Mouse (Mus musculus): ENCODE data around the gene Zfp385b.

The Zfp385b gene

DNA sequence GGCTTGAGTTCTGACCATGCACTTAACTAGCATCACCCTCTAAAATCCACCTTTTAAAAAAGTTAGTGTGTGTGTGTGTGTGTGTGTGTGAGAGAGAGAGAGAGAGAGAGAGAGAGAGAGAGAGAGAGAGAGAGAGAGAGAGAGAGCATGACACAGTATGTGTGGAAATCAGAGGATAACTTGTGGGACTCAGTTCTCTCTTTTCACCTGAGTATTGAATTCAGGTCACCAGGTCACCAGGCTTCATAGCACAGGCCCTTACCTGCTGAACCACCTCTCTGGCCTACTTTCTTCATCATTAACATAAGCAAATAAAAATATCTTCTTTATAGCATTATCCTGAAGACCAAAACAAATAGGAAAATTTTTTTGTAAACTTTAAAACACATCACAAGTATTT is at the start of gene Zfp385b:
Gene Zfp385b (minus strand): TSS at position 101 of the 400 bp plus-strand sequence.
- no peak for DNase-seq (ENCODE audit: low spot score)

GRCm38 (mm10) chr2:77863934-77864333 is 44.5 kb upstream of the Zfp385b start:
- peak; percentile 22 for DNase-seq (ENCODE audit: low spot score)

DNA sequence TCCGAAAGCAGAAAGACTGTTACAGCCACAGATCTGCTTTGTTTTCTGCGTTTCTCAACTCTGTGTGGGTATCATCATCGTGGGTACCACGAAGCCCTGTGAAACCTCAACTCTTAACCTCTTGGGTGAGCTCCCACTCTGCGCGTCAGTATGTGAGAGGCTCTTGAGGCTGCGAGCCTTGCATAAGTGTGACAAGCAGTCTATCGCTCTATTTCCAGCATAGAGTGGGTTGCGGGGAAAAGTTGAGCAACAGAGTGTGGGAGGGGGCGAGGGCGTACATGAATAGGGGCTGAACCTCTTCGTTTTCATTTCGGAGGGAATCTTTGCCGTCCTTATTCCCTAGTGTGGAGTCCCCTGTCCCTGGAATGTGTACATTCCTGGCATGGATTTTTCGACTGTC is 44.1 kb upstream of the Zfp385b start:
- DNase-seq (ENCODE audit: low spot score), result no peak

GRCm38 (mm10) chr2:77841464-77841863 is 22.0 kb upstream of the Zfp385b start:
- no peak for DNase-seq (ENCODE audit: low spot score)

DNA sequence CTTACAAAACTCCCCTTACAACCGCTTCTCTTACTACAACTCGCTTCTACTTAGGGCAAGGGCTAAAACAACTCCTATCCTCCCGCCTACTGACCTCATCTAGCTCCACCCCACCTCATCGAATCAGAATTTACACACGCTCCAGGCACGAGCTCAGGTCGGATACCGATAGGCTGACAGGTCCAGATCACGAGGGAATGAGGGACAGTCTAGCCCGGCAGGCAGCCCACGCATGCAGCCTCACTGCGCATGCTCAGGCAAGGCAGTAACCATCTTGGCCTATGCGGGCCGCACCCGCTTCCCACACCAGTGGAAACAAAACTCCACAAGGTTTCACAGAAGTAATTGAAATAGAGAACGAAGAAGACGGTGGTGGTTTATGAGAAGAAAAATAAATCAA is 20.1 kb upstream of the Zfp385b start:
- no peak for DNase-seq (ENCODE audit: low spot score)

DNA sequence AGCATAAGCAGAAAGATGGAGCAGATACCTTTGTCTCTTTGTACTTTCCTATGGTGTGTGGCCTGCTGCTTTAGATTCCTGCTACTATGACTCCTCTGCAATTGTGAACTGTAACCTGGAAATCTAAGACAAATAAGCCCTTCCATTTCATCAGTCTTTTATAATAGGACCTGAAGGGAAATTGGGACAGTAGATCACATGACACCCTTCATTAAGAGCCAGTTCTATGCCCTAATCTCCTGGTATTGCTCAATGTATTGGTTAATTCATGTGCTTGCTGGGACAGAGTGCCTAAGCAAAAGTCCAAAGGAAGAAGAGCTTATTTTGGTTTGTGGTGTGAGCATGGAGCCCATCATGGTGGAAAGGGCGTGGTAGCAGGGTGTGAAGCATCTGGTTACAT is 19.2 kb upstream of the Zfp385b start:
- DNase-seq (ENCODE audit: low spot score), result no peak

DNA sequence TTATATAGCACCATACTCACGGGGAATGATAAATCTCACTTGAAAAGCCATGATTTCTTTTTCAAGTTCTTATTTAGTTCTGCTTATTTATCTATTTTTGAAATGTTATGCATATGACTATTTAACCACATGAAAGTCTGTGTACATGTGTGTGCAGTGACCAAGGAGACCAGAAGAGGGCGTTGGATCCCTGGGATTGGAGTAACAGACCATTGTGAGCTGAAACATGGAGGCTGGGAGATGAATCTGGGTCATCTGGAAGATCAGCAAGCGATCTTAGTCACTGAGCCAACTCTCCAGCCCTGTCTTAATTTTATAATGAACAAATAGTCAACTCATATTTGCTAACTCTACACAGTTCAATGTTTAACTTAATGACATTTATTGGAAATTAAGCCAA is 16.3 kb upstream of the Zfp385b start:
- no peak for DNase-seq (ENCODE audit: low spot score)

GRCm38 (mm10) chr2:77826133-77826828 is 6.8 kb upstream of the Zfp385b start:
- no peak for DNase-seq (ENCODE audit: low spot score)

DNA sequence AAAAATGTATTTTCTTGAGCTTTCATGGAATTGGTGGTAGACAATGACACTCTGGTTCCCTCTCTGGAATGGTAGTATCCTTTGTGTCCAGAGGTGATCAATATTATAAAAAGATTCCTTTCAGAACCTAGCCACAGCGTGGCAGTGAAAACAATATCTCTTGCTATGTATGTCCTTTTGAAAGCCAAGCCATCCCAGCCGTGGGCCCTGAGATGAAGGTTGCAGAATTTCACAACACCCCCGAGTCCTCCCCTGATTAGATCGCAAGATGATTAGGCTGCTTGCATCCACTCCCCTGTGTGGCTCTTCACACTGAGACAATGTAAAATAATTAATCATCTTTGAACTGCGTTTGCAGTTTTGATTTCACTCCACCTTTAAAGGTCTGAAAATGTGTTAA is 3.6 kb upstream of the Zfp385b start:
- no peak for DNase-seq (ENCODE audit: low spot score)

GRCm38 (mm10) chr2:77817357-77817894 is 2.0 kb downstream of the Zfp385b start:
- DNase-seq (ENCODE audit: low spot score), result no peak

DNA sequence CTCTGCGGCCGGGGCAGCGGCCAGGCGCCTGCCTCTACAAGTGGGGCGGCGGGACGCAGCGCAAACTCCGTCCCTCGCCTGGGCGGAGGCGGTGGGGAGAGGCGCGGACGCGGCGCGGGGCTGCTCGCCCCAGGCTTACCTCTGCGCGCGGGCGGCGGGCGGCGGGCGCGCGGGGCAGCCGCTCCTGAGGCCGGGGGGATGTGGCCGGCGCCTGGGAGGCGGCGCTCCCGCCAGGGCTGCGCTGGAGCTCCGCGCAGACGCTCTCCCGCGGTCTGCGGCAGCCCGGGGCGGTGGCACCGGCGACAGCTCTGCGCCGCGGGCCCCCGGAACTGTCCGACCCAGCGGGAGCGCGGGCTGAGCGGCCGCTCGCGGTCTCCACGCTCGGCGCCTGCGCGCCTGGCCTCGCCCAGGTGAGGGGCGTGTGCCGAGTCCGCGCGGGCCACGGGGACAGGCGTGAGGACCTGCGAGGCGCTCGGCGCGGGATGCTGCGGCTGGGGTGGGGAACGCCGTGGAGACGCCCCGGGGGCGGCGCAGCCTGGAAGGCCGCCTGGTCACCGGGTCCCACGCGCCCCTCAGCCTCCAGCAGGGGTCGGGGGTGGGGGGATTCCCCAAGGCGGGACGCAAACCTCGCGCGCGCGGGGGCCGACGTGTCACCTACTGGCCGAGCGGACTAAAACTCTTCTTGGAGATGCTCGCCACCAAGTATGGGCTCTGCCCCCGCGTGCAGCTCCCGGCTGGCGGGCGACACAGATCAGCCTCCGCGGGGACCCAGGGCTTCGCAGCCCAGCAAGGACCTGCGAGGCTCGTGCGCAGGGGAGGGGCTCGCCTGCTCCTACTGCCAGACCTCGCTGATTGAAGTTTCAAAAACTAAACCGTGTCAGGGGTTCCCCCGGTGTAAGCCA is 2.8 kb downstream of the Zfp385b start:
- peak; percentile 28 for DNase-seq (ENCODE audit: low spot score)

DNA sequence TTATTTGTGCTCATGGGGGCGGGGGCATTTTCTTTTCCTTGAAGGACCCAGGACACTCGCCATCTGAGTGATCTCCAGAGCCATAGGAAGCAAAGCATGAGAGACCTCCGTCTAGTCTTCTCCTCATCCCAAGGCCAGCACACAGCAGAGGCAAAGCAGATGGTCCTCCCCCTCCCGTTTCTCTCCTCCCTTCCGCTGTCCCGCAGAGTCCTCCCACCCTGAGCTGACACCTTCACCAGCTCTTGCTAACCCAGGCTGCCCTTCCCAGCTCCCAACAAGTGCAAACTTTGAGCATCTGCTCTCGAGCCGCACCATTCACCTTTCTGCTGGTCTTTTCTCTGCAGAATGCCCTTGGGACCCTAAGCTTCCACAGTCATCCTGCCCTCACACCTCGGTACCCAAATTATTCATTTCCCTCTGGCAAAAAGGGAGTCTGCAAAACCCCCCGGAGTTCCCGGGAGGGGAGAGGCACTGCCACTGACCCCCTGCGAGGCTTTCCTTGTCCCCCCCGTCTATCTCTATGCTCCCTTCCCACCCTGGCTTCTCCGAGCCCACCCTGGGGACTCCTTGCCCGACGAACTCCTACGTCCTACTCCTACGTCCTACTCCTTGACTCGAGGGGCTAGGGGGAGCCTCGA is 3.5 kb downstream of the Zfp385b start:
- no peak for DNase-seq (ENCODE audit: low spot score)

GRCm38 (mm10) chr2:77814896-77815295 is 4.5 kb downstream of the Zfp385b start:
- DNase-seq (ENCODE audit: low spot score), result no peak

- no peak for DNase-seq (ENCODE audit: low spot score)
These were observed 6.4 kb downstream of the Zfp385b start for GRCm38 (mm10) chr2:77813029-77813428.

DNA sequence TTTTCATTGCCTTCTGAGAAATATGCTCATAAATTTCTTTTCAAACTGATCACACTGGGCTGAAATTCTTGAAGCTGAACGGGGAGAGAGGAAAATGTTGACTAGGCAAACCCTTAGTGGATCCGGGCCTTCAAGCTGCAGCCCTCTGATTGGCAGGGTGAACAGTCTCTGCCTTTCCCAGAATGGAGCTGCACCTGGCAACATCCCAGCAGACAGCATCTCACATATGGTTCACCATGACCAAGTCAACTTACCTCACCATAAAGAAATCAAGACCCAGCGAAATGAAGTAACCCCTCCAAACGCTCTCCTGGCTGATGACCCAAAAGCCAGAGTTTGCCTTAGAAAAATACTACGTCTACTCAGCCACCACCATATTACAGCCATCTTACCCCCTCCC is 8.7 kb downstream of the Zfp385b start:
- no peak for DNase-seq (ENCODE audit: low spot score)

DNA sequence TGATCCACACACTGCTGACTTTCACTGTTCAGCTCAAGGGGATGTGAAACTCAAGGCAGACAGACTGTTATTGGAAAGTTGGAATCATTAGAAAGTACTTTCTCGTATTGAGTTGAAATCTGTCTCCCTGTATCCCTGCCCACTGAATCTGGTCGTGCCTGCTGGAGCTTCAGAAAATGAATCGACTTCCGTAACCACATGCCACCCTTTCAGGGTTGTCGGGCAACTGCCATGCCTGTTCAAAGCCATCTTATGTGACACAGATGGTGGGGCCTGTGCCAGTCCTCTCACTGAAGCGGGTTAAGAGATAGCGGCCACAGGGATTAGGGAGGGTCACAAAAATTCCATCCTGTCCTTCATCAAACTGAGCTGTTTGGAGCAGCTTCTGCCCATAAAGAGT is 14.7 kb downstream of the Zfp385b start:
- DNase-seq (ENCODE audit: low spot score), result no peak

GRCm38 (mm10) chr2:77802291-77802690 is 17.1 kb downstream of the Zfp385b start:
- DNase-seq (ENCODE audit: low spot score), result no peak

DNA sequence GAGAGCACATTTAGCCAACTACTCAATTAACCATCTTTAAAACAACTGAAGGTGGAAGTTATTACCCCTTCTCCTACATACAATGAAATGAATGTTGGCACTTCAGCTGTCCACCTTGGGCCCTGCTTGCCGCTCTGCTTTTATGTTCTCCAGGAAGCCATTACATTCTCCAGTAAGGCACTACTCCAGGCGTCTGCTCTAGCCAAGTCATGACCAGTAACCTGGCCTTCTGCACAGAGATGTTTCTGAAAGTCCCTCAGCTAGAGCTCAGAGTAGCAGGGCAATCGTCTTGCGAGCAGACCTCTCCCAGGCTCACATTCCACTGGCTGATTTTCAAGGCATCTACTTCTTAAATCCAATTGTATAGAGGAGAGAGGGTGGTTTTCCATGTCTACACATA is 18.0 kb downstream of the Zfp385b start:
- no peak for DNase-seq (ENCODE audit: low spot score)

DNA sequence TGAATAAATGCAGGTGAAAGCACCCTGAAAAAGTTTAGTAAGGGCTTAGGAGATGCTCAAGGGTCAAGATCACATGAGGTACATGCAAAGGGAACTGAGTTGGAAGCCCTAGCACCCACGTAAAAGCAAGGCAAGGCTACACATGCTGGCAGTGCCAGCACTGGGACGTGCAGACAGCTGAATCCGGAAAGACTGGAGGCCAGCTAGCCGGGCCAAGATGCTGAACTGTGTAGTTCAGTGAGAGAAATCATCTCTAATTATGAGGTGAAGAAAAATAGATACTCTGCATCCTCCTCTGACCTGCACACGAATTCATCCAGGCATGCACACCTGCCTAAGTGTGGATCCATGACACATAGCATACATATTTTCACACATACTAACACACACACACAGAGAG is 18.4 kb downstream of the Zfp385b start:
- DNase-seq (ENCODE audit: low spot score), result no peak

GRCm38 (mm10) chr2:77797233-77797632 is 22.2 kb downstream of the Zfp385b start:
- no peak for DNase-seq (ENCODE audit: low spot score)

GRCm38 (mm10) chr2:77795859-77796552 is 23.4 kb downstream of the Zfp385b start:
- no peak for DNase-seq (ENCODE audit: low spot score)

DNA sequence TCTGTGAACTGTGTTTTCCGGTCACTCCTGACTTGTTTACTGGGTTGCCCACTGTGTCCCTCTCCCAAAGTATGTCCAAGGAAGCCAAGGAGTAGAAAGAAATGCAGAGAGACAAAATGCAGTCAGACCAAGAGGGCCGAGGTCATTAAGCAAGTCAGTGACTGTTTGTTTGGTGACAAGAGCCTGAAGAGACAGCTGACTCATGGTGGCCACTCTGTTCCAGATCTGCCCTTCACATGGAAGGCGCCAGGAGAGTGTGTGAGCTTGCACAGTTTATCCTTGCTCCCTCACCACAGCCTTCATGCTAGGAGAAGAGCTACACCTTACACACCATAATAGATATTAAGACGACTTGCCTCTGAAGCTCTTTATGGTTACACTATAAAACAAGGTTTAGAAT is 28.6 kb downstream of the Zfp385b start:
- DNase-seq (ENCODE audit: low spot score), result no peak
